Mouse (Mus musculus): Measurements from ENCODE around the gene Dnajc27. TPM values are rescaled to one million over a fixed set of nuclear protein-coding genes. Genes with fewer than 3 reads are reported as not detected.

Dnajc27 gene
- polyA plus RNA-seq, 1 experiment = 1.5 TPM

DNA sequence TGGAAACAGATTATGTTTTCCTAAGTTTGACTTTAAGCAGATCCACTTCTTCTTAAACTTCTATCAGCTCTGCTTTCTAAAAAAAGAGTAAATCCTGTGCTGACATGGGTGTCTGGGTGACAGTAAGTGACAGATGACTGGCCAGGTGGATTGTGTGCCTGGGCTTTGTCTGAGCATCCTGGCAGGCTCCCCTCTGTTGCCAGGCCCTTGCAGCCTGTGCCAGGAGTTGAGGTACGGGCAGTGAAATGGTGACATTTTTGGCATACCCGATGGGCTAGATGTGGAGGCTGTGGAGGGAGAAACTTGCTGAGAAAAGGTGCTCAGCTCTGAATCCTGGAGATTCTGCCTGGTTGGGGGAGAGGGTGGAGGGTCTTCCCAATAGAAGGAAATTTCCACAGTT lies 75.1 kb downstream of the Dnajc27 start:
- TF ChIP-seq POLR2A (IDR thresholded peaks at IDR 0.05; ENCODE audit: borderline replicate concordance, control insufficient read depth, low read depth, low read length) = no peak
- no peak for TF ChIP-seq CTCF (IDR thresholded peaks at IDR 0.05; ENCODE audit: control insufficient read depth, insufficient read depth, low read length)
- no peak overlapping the region for H3K27ac ChIP-seq (ENCODE audit: control insufficient read depth, insufficient read depth, low read depth, low read length, poor library complexity)
- H3K4me1 ChIP-seq (ENCODE audit: control insufficient read depth, insufficient read depth, low read length) = no peaks in the 10 kb centered on the region; the same call in 1 of the 2 replicates
- WGBS = 83% methylated on average over 2 of the region's 2 CpGs
- H3K4me3 ChIP-seq (replicated peaks; ENCODE audit: control insufficient read depth, low read depth, low read length) = no peak overlapping the region

DNA sequence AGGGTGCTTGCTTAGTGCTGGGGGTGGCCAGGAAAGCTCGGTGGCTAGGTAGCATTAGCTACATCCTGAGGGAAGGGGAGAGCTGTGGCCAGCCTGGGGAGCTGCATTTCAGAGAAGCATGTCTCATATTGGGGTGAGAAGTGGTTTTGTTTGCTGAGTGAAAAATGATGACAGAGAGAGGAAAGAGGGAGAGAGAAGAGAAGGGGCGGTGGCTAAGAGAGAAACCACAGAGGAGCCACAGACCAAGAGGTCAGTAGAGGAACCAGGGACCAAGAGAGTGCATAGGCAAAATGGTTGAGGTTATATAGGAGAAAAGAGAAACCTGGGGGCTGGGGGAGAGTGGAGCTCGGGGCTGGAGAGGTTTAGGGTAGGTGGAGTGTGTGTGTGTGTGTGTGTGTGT lies 75.8 kb downstream of the Dnajc27 start:
- Histone ChIP-seq H3K4me1 (ENCODE audit: control insufficient read depth, insufficient read depth, low read length) (no peaks in the 10 kb centered on the region; the same call in 1 of the 2 replicates), H3K4me3 (replicated peaks; ENCODE audit: control insufficient read depth, low read depth, low read length) (no peak overlapping the region), H3K27ac (ENCODE audit: control insufficient read depth, insufficient read depth, low read depth, low read length, poor library complexity) (no peak overlapping the region)
- TF ChIP-seq CTCF (IDR thresholded peaks at IDR 0.05; ENCODE audit: control insufficient read depth, insufficient read depth, low read length) (no peak), POLR2A (IDR thresholded peaks at IDR 0.05; ENCODE audit: borderline replicate concordance, control insufficient read depth, low read depth, low read length) (no peak)
- 8% methylated on average over 3 of the region's 3 CpGs for WGBS

DNA sequence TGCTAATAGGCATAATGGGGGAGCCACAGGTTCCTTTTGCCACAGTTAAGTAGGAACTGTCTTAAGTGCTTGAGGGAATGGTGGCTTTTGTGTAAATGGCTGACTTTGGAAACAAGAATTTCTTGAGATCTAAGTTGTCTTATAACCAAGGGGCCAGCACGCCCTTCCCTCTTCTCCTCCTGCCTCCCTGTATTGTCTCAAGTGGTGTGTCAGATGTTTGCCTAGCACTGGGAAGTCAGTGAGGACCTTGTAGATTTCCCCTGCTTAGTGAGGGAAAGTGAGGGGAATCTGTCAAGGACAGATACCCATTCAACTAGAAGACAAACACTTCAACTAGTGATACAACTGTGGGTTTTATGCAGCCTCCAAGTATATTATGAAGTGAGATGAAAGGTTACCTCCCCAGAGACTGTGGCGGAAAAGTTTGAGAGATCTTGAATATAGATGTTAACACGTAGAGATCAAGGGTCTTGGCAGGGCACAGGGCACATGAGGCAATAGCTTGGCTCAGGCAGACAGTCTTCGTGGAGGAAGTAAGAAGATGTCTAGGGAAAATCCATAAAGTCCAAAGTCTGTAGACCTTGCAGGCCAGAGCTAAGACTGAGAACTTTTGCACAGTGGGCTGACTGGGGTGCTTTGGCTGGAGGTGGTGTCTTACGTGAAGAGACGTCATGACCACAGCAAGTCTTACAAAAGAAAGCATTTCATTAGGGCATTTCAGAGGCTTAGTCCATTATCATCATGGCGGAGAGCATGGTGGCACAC lies 76.7 kb downstream of the Dnajc27 start:
- no peak for TF ChIP-seq POLR2A (IDR thresholded peaks at IDR 0.05; ENCODE audit: borderline replicate concordance, control insufficient read depth, low read depth, low read length)
- TF ChIP-seq CTCF (IDR thresholded peaks at IDR 0.05; ENCODE audit: control insufficient read depth, insufficient read depth, low read length) = no peak
- Histone ChIP-seq H3K4me3 (replicated peaks; ENCODE audit: control insufficient read depth, low read depth, low read length) (no peak overlapping the region), H3K27ac (ENCODE audit: control insufficient read depth, insufficient read depth, low read depth, low read length, poor library complexity) (no peak overlapping the region), H3K4me1 (ENCODE audit: control insufficient read depth, insufficient read depth, low read length) (no peaks in the 10 kb centered on the region; the same call in 1 of the 2 replicates)
- 79% methylated on average over 7 of the region's 7 CpGs for WGBS

Other genes starting within 250 kb of the Dnajc27 start
- 1.3 TPM in 1 of 2 replicates, not detected in the other for gene Pomc, start 127.6 kb upstream of the Dnajc27 start, polyA plus RNA-seq (2011; ENCODE audit: insufficient read depth, insufficient read length, low replicate concordance, missing spikeins)
- gene Efr3b, start 43.7 kb upstream of the Dnajc27 start, polyA plus RNA-seq (2011; ENCODE audit: insufficient read depth, insufficient read length, low replicate concordance, missing spikeins) = 0.16 and 0.25 TPM in 2 replicates
- 0.93 and 4.3 TPM in 2 replicates for gene Adcy3, start 50.5 kb downstream of the Dnajc27 start, polyA plus RNA-seq (2011; ENCODE audit: insufficient read depth, insufficient read length, low replicate concordance, missing spikeins)
- gene Ptrhd1, start 151.4 kb downstream of the Dnajc27 start, polyA plus RNA-seq (2011; ENCODE audit: insufficient read depth, insufficient read length, low replicate concordance, missing spikeins) = 3.0 and 5.4 TPM in 2 replicates
- 9.2 and 14.9 TPM in 2 replicates for gene Cenpo, start 151.7 kb downstream of the Dnajc27 start, polyA plus RNA-seq (2011; ENCODE audit: insufficient read depth, insufficient read length, low replicate concordance, missing spikeins)

Measured in bone marrow, adult 2 months (tissue).